Mouse (Mus musculus) thymus, postnatal 14 days (tissue): ENCODE results near the gene Crabp1.

Experiments used
- DNase-seq: peaks from one replicate; pipeline ENCODE4 v3.0.0; 2021

Crabp1 gene

DNA sequence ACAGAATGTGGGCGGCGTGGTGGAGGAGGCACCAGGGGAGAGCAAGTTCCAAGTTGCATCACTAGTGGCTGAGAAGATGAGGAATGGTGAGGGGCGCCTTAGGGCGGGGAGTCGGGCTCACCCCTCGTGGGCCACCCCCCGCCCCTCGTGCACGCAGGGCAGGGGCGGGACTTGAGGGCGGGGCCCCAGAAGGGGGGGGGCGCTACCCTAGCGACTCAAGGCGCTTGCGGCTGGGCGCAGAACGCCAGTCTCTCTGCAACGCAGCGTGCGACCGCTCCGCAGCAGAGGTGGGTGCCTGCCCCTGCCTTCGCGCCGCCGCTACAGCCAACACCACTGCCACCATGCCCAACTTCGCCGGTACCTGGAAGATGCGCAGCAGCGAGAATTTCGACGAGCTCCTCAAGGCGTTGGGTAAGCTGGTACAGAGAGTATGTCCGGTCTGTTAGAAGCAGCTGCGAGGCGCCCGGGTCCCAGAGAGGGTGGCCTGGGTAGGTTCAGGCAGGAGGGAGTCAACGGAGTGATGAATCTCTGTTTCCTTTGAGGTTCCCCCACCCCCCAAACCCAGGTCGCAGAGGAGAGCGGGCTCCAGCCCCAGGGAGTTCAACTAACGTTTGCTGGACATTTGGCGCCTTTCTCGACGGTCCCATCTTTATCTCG is at the start of gene Crabp1:
Crabp1 (plus strand) TSS at position 188 of the 657 bp plus-strand sequence.
- DNase-seq: peak; percentile 8

DNA sequence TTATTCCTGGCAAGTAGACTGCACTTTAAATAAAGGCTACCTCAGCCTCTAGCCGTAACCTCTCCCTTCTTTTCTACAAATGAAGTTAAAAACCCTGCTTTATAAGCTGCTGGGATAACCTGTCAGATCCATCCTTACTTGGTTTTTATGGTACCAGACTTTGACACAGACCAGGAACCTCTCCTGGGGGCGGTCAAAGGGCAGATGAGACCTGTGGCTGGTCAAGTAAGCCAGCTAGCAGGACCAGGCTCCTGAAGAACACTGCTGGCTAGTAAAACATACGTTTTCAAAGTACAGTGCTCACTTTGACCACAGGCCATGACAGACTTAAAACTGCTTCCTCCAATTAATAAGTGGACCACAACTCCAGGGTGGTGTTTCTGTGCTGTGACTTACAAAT is 48.8 kb upstream of the Crabp1 start:
- no peak for DNase-seq

DNA sequence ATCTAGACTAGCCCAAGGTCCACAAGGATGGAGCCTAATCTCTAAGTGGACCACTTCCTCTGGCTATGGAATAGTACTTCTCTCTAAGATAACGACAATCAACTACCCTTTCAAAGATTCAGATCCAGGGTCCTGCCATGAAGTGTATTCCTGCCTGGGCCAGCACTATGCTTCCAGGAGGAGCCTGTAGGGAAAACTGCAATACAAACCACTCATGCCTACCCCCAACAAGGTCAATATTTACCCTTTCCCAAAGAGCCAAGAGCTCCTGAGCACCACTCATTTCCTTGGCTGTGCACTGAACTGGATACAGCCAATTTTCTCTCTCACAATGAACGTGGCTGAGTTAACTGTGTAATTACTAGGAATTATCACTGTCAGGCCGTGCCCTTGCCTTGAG is 47.0 kb upstream of the Crabp1 start:
- DNase-seq: no peak

DNA sequence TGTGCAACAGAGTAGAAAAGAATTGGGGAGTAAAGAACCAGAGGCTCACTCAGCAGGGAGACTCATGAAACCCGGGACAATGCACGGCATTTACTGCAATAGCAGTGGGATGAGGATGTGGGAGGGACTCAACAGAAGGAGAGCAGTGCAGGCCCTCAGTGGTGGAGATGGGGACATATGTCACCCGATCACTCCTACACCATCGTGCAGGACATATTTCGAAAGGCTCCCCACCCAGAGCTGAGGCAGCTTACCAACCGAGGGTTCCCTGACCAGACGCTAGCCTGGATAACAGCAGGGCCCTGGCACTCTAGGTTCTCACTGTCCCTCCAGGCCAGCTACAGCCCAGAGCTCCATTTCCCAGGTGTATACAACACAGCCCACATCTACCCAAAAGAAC is 42.4 kb upstream of the Crabp1 start:
- no peak for DNase-seq

DNA sequence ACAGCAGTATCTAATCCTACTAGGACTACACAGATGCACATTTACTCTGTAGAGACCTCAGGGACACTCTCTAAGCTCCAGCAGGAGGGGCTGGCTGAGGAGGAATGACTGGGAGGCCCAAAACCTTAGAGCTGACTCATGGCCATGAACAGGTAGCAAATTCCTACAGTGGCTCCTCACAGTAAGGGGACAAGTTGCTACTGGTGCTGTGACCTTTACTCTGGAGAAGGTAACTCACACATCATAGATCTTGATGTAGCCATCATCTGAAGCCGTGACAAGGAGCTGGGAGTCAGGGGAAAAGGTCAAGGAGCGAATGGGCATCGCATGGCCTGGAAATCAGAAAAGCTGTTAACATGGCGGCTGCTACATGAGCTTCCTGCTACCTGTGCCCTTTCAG is 42.0 kb upstream of the Crabp1 start:
- no peak for DNase-seq

DNA sequence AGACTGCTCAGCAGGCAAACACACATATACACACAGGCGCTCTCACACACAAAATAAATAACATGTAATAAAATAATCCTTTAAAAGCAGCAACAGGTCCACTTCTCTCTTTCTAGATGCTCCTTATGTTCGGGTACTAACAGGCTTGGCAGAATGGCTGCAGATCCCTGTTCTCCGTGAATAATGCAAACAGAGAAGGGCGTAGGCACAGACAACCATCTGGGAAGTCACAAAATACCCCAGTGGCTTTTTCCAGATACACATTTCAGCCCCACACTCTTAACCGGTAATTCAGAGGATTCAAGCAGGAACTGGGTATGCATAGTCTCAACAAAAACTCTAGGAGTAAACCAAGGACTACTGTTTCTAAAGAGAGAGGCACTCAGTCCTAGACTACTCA is 38.2 kb upstream of the Crabp1 start:
- DNase-seq: no peak

DNA sequence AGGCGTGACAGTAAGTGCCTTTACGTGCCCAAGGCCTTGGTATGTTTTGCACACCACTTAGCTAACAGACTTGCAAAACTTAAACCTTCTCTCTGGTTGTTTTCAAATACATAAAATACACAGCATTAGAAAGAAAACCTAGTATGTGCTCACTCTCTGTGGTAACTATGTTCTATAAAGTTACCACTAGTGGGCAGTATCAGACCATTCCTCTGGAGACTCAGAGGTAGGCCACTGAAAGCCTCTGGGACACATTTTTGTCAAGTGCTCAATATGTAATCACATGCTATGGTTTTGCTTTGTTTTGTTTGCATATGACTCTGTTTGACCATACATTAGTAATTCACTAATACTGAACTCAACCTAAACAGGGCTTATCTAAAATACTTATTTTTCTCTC is 32.4 kb upstream of the Crabp1 start:
- peak; percentile 14 for DNase-seq

DNA sequence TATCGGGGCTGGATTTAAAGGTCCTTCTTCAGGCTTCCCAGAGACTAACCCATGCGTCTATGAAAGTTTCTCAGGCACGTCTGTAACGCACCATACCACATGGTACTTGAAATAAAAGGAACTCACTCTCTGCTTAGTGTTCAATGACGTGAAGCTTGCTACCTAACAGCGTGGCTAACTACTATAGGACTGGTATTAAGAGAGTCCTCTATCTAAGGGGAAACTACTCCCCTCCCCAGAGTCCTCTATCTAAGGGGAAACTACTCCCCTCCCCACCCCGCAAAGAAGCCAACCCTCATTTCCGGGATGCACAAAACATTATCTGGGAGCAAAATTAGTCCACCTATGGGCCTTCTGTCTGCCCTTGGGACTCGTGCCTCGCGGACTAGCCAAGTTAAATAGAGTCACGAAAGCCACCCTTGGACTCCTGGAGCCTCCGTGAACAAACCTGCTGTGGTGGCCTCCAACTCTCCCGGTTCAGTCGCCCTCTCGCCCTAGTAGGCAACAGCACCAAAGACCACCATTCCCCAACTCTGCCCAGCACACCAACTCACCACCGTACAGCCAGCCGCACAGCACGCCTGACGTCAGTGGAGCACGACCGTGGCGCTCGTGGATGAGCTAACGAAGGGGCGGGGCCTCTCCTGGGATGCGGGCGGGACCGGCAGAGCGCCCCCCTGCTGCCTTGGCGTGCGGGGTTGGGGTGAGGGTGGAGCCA is 30.5 kb upstream of the Crabp1 start, which contains the start of gene Wdr61:
Wdr61 (minus strand) TSS at position 599 of the 718 bp plus-strand sequence.
- DNase-seq: peak; percentile 99

DNA sequence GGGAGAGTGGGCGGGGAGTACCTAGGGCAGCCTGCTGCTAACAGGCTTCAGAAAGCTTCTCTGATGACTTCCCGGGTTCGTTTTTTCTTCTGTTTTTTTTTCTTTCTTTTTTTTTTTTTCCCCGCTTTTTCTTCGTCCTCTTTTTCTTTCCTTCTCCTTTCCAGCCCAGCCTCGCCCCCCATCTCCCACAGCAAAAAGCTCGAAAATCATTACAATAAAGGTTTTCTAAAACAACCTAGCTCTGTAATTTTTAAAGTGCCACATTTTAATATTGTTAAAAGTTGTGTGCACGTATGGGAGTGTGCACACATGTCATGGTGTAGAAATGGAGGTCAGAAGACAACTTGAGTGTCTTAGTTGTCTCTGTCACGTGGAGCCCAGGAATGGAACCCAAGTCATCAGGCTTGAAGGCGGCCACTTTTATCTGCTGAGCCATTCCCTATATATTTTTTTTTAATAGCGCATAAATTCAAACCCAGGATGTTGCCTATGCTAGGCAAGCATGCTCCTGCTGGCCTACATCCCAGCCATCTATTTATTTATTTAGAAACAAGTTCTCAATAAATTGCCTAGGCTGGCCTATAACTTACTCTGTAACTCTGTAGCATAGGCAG is 29.8 kb upstream of the Crabp1 start:
- DNase-seq: no peak

DNA sequence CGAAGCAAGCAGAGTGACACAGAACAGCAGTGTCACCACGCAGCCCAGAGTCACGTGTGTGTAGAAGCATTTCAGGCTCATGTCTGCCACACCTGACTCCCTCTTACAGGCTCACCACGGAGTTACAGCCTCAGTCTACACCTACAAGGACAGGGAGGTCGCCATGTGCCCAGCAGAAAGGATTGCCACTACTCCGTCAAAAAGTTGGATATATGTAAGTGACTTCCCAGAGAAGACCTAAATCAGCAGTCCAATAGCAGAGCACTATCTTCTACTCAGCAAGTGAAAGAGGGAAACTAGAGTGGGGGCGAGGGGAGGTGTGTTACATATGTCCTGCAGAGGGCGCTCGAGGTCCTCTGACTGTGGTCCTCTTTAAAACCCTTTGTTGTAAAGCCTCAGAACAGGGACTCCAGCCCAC is 28.3 kb upstream of the Crabp1 start:
- peak; percentile 62 for DNase-seq

DNA sequence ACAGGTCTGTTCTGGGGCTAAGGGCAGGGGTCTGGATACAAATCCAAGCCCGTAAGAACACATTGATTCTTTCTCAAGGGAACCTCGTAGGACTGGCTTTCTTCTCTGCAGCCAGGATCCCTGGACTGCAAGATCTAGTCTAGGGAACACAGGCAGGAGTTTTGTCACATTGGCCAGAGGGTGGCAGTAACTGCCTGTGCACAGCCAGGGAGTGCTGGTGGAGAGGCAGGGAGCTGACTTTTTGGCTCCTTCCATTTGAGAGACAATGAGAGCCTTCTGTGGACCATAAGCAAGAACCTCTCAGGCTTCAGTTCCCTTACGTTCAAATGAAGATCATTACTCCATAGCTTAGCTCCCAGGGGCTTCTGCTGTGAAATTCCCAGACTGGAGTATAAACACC is 26.2 kb upstream of the Crabp1 start:
- DNase-seq: peak; percentile 18

DNA sequence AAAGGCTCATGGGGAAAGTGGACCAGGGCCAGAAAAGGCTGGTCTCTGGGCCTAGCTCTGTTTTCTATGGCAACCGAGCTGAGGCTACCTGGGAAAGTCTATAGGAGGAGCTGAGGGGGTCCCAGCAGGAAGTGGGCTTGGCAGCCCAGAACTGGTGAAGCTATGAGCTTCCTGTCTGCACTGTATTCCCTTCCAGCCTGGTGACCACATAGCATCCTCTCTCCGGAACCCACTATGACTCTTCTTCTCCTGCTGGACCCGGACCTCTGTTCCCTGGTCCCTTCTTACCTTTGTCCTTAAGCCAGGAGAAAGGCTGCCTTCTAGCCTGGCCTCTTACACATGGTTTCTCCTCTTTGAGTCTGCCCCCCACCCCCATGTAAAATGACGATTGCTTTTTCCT is 20.7 kb upstream of the Crabp1 start:
- peak; percentile 9 for DNase-seq

DNA sequence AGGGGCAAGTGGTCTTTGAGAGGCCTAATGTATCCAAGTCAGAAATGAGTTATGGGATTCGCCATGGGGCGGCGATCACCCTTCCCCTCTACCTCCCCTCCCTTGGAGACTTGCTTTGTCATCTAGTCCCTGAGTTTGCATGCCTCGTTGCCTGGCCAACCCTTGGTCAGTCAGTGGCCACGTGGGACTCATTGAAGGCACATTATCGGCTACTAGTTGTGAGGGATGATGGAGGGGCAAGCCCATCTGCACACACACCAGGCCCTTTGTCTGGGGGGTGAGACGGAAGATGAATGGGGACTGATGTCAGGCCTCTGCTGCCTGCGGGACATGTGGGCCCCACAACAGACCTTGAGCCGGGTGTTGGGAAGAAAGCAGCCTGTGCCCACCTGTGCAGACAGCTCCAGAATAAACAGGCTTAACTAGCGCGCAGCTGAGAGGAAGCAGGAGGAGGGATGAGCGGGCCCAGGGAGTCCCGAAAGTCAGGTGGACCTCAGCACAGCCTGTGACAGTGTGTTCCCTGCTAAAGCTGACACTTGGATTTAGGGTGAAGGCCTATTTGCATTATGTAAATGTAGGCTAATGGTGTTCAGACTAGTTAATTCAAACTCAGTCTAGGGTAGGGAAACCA is 18.7 kb upstream of the Crabp1 start:
- DNase-seq: no peak

DNA sequence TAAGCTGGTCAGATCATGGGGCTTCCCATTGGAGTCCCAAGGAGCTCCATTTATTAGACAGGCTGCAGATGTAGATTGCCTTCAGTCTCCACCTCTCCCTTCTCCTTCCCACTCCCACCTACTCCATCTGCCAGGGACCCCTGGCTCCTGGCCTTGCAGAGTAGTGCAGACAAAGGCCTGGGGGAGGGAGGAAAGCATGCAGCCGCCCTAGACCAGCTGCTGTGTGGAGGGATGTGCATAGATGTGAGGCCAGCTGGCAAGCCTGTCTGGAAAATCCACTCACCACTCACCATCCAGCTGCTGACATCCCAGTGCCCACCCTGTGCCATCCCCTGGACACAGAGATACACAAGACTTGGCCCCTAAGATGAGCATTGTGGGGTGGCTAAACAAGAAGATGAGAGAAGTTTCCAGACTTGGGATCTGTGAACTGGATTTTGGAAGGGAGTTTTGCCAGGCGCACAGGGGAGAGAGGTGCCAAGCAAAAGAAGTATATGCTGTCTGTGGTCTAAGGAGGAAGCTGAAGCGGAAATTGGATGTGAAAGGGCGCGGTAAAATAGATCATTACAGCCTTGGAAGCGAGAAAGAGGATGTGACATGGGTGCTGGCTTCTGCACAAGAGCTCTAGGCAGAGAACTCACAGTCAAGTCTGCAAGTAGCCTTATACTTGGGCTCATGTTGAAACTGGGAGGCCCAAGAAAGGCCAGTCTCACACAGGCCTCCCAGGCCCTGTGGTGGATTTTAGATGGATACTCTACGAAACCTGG is 14.2 kb upstream of the Crabp1 start:
- DNase-seq: no peak

DNA sequence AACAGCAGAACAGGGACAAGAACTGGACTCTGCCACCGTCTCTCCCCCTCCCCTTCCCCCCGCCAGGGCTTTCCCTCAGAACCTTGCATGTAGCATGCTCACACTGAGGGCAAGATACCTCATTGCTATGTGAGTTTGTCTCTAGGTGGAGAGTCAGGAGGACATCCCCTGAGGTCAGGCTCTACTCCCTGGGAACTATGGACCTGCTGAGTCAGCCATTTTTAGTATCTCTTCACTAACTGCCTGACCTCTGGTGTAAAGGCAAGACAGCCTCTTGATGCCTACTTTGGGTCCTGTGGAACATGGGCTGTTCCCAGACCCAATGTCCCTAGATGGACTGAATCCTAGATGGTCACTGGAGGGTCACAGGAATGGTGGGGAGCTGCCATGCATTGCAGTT is 12.9 kb upstream of the Crabp1 start:
- DNase-seq: no peak

DNA sequence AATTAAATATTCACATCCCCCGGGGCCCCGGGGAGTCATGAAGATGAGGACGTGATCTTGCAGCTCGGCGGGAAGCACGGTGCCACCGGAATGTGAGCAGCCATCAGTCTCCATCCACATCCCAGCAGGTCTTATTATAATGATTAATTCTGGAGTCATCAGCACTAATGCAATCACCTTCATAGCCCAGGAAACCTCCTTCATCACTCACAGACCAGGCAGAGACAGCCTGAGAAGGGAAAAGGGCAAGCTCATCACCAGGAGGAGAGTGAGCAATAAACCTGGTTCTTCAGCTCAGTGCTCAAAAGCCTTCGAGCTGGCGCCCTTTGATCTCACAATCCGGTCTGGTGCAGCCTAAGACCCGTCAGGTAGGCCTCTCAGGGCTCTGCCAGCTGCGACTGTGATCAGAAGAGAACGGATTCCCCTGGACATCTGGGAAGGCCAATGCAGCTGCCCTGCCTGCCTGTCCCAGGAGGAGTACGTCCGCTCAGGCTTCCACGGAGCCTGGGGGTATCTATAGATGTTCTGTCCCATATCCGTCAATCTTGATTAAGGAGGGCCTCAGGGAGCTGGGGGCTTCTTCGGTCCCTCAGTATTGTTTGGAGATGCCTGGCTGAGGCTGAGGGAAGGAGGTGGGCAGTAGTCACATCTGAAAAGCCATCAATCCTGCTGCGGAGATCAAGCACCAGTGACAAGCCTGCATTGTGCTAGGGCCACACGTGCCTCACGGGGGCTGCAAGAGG is 12.2 kb upstream of the Crabp1 start:
- DNase-seq: no peak

DNA sequence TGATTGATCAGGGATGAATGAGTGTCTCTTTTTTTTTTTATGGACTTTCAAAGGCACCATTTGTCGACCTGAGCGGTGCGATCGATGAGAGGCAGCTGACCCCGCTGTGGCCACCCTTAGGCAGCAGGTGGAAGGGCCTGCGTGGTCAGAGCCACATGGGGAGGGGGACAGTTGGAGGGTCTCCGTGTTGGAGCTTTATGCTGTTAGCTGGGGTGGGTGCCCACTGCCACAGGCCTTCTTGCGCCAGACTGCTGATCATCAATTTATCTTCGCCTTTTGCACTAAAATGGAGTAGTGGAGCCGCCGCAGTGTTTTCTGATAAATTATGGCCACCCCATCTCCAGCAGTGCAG is 11.6 kb upstream of the Crabp1 start:
- DNase-seq: no peak

DNA sequence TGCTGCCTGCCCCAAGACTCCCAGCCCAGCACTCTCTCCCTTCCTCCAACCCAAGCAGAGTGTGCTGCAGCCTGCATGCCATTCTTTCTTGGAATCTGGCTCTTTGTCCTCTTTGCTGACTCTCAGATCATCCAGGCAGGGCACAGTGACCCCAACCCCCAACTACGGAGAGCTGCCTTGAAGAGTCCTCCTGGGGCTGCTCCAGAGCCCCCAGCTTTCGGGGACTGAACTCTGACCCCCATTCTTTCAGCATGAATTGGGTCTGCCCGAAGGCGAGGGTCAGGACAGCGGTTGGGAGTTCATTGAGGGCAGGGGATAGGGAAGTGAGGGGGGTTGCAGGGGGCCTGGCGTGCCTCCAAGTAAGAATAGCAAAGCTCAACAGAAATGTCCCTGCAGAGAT is 5.0 kb upstream of the Crabp1 start:
- no peak for DNase-seq

DNA sequence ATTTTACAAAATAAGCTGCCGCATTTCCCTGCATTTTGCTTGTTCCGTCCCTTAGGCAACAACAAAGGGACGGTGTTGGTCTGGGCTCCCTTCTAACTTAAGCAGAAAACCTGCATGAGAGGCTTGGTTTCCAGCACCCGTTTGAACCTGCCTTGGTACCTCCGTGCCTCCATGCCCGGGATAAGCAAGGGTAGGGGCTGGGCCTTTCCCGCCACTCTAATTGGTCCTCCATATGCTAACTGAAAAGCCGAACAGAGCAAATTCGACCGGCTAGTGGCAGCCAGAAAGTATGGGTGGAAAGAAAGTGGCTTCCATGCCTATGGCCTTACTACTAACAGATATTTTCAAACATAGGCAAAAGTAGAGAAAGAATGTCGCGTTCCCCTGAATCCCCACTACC is 457 bp upstream of the Crabp1 start:
- DNase-seq: no peak

DNA sequence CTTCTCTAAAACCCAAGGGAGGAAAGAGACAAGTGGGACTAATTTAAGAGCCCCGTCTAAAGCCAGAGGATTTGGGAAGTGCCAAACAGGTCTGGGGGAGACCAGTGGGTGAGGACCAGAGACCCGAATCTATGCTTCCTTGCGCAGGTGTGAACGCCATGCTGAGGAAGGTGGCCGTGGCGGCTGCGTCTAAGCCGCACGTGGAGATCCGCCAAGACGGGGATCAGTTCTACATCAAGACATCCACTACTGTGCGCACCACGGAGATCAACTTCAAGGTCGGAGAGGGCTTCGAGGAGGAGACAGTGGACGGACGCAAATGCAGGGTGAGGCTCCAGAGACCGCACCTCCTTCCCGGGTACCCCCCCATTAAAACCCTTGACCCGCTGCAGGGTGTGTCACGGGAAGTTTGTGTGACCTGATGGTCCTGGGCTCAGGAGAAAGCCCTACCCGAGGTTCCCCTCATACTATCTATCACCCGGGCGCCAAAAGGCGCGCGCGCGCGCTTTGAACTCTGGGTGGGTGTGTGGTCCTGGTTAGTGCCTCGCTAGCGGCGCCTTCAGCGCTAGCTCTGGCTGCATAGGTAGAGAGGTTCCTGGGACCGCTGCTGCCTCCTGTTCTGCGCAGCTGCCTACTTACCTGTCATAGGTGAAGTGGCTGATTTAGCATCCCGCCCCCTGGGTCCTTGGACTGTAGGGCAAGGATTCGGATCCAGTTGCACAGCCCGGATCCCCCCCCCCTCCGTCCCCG is 963 bp downstream of the Crabp1 start:
- DNase-seq: no peak

DNA sequence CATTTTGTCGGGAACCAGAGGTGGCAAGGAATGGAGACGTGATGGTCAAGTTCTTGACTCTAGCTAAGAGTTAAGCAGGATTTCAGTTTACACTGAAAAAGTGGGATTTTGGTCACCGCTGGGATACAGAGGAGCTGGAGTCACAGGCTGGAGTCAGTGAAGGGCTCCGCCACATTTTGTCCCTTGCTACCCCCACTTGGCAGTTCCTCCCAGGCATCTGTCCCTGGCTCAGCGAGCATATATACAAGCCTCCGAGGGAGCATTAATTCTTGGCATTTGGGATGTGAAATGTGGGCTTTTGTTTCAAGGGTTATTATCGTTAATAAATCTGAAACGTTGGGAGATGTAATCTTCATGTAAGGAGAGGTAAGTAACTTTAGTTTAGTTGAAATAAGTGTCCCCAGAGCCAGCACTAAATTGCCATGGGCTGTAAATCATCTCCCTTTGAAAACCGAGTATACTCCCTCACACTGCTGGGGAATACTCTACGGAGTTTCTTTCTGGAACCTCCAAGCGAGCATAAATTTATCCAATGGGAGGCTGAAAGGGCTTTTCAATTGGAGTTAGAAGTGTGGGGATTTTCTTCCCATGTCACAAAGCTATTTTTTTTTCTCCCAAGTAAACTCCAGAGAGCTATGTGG is 5.7 kb downstream of the Crabp1 start:
- DNase-seq: no peak
